Mouse (Mus musculus) liver (tissue): ENCODE results near the gene Opn1sw.

Source experiments
- DNase-seq: peaks from one replicate; pipeline ENCODE4 v3.0.0-alpha.2; 2020; ENCODE audit warnings: mixed read lengths

Gene Opn1sw

DNA sequence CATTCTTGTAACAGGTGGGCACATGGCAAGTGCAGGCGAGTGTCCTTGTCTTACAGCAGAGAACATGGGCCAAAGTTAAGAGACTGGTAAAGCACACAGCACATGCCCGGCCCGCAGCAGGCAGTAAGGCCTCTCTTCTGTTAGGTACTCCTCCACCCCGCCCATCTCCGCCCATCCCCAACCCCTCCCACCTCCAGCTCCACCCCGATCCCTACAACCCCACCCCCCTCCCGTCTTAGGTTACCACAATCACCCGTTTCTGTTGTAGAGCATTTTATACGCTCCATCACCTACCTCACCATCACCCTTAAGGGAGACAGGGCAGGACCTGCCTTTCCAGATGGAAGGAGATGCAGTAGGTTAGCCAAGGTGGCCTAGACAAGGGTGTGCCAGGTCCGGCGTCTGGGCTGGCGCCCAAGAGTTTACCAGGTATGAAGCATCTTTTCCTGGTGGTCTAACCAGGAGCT, at the start of gene Opn1sw:
Gene Opn1sw (minus strand): TSS at position 417 of the 467 bp plus-strand sequence.
- DNase-seq, result peak; percentile 82

DNA sequence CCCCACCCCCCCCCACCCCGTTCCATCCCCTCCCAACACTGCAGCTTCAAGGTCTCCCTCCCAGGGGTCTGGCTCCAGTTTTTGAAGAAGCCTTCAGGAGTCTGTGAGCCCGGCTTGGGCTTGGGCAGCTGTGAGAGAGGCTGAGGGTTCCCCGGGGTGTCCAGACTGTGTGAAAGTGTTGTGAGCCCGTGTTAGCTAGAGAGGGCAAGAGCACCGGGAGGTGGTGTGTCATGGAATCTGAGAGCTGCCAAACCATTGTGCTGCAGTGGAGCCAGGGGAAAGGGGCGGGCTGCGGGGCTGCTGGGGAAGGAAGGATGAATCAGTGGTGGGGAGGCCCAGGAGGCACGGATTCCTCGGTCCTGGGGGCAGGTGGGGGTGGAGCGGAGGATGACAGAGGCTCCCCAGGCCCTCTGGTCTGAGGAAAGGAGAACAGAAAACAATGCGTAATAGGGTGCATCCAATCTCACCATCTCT, 48.2 kb upstream of the Opn1sw start:
- DNase-seq, result no peak

DNA sequence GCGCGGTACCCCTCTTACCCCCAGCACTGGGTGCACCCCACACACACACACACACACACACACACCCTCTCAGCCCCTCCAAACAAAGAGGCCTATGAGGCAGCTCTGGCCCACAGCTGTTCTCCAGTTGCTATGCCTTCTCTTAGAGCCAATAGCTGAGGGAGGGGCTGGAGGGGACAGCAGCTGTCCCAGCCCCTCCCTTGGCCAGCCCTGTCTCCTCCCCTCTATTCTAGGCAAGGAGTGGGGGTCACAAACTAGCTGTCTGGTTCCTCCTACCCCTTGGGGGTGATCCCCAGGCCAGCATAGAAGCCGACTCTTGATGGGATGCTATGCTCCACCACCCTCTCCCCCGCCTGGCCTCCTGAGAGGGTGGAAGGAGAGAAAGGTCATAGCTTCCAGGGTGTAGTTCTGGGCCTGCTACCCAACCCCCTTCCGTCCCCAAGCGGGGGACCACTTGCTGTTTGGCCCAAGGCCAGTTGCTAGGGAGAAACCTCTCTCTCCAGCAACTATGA, 47.7 kb upstream of the Opn1sw start:
- DNase-seq, result no peak

- peak; percentile 69 for DNase-seq
Observed at GRCm38 (mm10) chr6:29434911-29435691, 46.8 kb upstream of the Opn1sw start.

DNA sequence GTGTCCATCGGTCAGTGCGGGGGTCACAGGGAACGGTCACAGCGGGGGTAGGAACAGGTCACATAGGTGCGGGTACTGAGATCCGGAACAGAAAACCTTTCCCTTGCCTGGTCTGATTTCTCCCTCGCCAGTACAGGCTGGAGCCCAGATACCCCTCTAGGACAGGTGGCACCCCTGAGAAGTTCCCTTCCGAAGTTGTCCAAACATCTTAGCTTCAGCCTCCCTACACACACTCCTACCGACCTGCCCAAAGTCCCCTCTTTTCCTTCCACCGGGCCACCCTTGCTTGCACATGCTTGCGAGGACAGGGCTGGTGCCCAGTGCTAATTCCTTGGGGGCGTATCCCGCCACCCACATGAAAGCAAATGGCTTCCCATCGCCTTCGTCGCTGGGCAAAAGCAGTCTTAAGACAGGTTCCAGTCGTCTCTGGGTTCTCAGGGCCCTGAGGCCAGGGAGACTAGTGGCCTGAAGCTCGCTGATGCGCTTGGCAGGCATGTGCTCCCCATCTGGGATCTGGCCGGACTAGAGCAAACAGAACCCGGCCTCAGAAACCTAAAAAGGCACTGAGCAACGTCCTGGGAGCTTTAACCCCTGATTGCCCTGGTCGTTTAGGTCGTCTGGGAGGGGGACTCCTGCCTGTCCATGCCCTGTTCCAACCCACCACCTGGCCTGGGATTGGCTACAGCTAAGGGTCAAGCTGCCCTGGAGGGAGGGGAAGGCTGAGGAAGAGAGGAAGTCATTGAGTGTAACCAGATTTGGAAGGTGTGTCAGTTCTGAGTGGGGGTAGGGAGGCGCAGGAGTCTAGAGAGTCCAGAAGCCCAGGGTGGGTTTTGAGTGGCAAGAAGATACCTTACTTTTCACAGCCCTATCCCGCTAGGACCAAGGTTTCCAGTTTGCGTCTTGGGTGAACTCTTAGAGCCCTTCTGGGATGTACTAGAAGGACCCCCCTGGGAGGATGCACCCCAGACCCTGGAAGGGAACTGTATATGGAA, 45.8 kb upstream of the Opn1sw start:
- DNase-seq, result no peak

- DNase-seq, result peak; percentile 35
Observed at GRCm38 (mm10) chr6:29433038-29433803, 45.0 kb upstream of the Opn1sw start, which contains the start of gene Flnc. TSS of gene Flnc (plus strand) at chr6:29433256.

DNA sequence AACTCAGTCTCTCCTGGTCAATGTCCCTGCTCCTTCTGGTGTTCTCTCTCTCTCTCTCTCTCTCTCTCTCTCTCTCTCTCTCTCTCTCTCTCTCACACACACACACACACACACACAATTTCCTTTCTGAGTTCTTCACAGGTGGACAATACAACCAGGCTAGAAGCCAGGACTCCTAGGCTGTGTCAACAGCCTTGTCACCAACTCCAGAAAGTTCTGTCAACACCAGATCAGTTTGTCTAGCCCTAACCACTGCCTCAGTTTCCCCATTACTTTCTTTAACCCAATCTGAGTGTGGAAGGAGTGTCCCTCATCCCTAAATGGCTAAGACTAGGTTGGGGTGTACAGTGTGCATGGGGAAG, 44.4 kb upstream of the Opn1sw start:
- DNase-seq, result no peak

DNA sequence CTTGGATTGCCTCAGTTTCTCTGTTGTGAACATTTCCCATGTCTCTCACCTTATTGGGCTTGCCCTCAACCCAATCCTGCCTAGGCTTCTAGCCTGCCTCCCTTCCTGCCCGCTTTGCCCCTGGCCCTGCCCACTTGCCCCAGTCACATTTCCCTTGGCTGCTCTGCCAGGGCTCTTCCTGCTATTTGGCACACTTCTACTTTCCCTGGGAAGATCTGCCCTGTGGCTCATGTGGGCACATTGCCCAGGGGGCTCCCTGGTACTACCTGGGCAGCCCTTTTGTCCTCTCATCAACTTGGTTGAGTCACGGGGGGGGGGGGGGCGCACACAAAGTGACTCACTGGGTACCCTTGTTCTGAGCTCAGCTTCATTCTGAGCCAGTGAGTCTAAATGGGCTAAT, 43.9 kb upstream of the Opn1sw start:
- no peak for DNase-seq

DNA sequence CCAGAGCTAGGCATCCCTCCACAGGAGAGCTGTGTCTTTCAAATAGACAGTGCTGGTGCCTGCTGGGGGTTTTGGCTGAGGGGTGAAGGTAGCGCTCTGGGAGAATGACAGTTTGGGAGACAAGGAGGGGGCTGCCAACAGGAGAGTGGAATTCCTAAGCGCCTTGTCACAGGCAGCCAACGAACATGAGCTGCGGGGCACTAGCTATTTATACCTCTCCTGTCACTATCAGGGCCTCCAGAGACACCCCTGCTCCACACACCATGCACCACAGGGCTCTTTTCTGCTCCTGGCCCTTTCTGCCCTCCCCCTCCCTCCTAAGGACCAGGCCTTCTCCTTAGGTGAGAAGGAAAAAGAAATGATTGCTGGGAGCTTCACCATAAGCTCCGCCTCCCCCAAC, 43.2 kb upstream of the Opn1sw start:
- DNase-seq, result no peak

DNA sequence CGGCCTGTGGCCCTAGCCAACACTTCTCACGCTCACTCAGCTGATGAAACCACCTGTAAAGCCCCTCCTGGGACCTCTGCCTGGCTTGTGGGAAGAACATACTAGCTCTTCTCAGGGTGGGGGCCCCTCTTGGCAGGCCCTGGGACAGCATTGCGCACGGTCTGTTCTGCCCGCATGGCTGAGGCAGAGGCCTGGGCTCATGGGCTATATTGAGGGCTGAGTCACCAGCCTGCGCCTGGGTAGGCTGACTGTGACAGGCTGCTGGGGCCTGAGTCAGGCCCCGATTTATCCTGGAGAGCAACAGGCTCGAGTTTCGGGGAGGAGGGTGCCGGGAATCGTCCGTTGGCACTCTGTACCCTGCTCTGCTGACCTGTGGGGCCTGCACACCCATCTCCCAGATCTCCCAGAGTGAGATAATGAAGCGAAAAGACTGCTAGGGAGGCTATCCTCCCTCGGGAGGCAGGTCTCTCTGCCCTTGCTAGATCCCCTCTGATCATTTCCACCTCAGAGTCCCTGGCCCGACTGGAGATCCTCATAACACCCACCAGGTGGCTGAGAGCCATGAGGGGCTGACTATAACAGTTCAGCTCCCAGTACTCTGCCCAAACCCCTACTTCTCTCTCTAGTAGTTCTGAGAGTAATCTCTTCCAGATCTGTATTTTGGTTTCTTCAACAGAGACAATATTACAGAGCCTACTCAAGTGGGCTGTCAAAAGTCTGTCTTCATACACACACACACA, 42.6 kb upstream of the Opn1sw start:
- DNase-seq, result no peak

GRCm38 (mm10) chr6:29428171-29428570, 39.9 kb upstream of the Opn1sw start:
- no peak for DNase-seq

- DNase-seq, result no peak
Observed at GRCm38 (mm10) chr6:29426331-29426730, 38.1 kb upstream of the Opn1sw start.

DNA sequence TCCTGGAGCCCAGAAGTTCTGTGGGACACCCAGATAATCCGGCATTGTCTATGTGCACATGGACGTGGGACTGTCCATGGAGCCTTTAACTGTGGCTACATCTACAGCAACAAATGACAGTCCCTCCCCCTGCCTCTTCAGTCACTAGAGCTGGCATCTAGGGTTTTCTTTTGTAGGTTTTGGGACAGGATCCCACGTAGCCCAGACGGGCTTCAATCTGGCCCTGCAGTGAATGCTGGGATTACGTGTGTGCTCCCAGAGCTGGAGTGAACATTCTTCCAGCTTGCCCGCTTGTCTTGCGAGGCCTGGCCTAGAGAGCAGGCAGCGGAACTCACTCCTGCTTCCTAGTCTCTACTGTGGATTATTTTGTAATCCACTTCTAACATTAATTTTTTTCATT, 36.9 kb upstream of the Opn1sw start:
- DNase-seq, result no peak

GRCm38 (mm10) chr6:29420596-29420995, 32.3 kb upstream of the Opn1sw start:
- DNase-seq, result no peak

- DNase-seq, result no peak
Observed at GRCm38 (mm10) chr6:29415446-29415845, 27.2 kb upstream of the Opn1sw start.

DNA sequence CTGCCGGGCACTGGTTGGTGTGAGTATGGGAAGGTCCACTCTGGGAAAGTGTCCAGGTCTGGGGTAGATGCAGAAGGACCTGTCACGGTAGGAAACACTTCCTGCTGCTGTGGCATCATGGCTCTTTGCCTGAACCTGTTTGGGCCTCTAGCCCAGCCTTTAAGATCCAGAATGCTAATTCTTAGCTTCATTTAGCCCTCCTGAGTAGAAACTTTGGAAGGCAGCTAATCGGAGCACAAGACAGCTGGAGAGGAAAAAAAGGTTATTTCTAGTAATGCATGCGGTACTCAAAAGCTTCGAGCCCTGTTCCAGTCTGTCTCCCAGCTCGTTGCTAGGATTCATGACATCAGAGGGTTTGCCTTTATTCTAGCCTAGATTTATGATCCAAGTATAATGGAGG, 18.1 kb upstream of the Opn1sw start:
- DNase-seq, result no peak

DNA sequence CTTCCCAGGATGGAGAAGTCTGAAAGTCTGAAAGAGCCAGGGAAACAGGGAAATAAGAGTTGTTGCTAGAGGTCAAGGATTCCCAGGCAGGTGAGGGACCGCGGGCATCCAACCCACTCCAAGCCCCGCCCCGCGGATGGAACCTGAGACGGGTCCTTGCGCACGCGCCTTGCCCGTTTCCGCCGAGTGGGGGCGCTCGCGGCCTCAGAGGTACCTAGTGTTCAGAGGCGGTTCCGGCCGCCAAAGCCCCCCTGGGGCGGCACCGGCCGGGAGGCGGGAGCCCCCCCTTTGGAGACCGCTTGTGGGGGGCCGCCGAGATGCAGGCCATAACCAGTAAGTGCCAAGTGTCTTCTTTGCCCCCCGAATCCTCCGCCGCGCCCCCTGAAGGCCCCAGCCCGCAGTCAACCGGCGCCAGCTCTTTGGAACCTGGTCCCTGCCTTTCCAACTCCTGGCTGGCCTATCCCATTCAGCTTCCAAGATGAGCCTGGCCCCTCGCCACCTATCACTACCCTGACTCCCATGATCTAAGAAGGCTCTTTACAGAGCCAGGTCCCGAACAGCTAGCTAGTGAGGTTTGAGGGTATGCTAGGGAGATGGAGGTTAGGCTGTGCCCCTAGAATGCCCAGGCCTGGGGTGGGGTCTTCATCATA, 14.6 kb upstream of the Opn1sw start:
- DNase-seq, result peak; percentile 47

DNA sequence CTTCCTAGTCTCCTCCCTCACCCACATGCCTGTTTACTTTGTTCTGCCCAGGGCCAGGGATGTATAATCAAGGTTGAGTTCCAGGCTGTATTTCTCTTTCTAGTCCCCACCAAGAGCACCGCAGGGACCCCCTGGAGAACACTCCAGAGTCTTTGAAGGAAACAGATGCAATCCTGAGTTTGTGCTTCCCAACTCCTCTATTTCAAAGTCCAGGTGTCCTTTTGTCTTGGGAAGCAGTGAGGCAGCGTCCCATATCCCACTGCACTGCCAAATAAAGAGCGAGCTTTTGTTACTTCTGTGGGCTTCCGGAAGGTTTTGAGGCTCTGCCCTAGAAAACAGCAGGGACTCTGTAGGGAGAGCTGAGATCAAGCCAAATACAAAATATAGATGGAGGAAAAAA, 11.6 kb upstream of the Opn1sw start:
- no peak for DNase-seq

GRCm38 (mm10) chr6:29397575-29397974, 9.3 kb upstream of the Opn1sw start:
- DNase-seq, result no peak

DNA sequence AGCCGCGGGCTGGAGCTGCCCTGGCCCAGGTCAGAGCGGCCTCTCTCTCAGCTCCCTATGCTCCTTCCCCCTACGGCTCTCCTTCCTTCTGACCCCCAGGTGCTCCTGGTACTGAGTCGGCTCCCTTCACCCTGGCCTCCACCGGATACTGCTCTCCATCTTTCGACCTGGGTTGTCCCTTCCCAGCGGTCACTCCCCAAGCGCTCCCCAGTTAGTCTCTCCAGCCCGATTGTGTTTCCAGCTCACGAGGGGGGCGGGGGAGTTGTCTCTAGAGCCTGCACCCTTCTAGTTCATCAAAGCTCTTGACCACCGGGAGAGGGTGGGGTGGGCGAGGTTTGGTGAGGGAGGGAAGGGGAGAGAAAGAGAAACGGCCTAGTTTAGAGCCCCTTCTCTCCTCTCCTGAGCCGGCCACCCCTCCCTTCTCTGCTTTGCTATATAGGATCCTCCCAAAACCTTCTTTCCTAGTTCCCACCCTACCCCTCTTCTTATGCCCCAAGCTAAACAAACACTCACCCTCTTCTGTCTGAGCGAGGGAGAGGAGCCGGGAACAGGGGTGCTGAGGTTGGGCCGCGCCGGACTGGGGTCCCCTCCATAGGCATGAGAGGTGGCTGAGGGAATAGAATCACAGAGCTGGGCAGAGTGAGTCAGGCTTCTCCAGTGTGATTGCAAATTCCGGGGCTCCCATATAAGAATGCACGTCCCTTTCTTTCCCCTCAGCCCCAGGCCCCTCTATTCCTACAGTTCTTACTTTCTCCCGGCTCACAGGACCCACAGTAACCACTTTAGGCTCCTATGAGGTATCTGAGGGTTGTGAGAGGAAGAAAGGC, 8.7 kb upstream of the Opn1sw start:
- DNase-seq, result no peak
